Mouse (Mus musculus): ENCODE results near the gene Fem1a. TPM values are rescaled to one million over a fixed set of nuclear protein-coding genes. Genes with fewer than 3 reads are reported as not detected.
A peak's percentile ranks its signal among the peaks of the same experiment; 100 is the strongest.

Fem1a gene
- polyA plus RNA-seq, 1 experiment from 2014 or later = 5.7 TPM

DNA sequence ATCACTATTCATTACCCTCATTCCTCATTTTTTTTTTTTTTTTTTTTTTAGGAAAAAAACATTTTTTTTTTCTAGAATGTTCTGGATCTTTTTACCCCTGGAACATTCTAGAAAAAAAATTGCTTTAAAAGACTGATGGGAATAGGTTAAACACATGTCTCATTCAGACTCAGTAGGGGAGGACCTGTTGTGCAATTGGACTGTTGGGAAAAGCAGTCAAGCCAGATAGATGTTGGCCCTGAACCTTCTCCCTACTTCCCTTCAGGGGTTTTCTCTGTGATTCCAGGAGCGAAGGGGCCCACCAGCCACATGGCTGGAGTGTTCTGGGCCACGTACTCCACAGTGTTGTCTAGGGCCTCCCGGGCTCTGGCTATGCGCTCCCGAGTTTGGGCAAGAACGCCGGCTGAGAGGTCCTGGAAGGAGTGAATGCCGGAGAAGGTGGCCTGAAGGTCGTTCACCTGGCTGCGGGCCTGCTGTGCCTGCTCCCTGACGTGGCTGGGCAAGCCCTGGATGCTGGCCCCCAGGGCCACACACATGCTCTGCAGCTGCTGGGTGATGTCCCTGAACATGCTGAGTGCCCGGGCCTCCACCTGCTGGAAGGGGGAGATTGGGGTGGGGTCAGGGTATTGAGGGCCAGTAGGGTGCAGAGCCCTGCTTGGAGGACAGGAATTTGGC is 23.0 kb downstream of the Fem1a start:
- no peak for ATAC-seq (ENCODE audit: insufficient read depth)
- 0 out of 2 replicates have a peak overlapping the region, but pooled peaks have one; percentile 6 for H3K27ac ChIP-seq (replicated peaks)
- H3K9ac ChIP-seq = no peak overlapping the region
- no peak overlapping the region for H3K4me2 ChIP-seq
- H3K27me3 ChIP-seq = no peaks in the 10 kb centered on the region
- peaks cover 46% of the 10 kb centered on the region for H3K36me3 ChIP-seq (replicated peaks)
- 84% methylated on average over 12 of the region's 12 CpGs for WGBS (ENCODE audit: insufficient replicate concordance)
- peaks cover 72% of the 10 kb centered on the region for H3K4me1 ChIP-seq (replicated peaks)
- H3K4me3 ChIP-seq (replicated peaks) = no peak overlapping the region
- no peaks in the 10 kb centered on the region for H3K9me3 ChIP-seq (replicated peaks)

DNA sequence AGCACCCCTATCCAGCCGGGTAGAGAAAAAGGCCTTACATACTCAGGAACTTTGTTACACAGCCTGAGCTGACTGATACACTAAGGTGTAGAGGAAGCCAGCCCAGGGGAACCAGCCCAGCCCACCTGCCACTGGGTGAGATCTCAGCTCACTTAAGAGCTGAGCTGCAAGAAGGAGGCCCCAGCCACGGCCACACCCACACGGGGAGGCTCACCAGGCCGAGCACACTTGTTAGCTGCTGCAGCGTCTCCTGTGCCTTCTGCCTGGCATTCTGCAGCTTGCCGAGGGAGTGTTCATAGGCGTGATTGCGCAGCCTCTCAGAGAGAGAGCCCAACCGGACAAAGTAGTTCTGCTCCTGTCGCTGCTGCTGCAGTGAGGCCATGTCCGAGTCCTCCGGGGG is 24.6 kb downstream of the Fem1a start:
- no peak for ATAC-seq (ENCODE audit: insufficient read depth)
- no peaks in the 10 kb centered on the region for H3K9me3 ChIP-seq (replicated peaks)
- 60% methylated on average over 12 of the region's 12 CpGs for WGBS (ENCODE audit: insufficient replicate concordance)
- H3K27ac ChIP-seq (replicated peaks) = no peak overlapping the region
- 0 out of 2 replicates have a peak overlapping the region, but pooled peaks have one; percentile 2 for H3K9ac ChIP-seq
- no peaks in the 10 kb centered on the region for H3K27me3 ChIP-seq
- no peak overlapping the region; the same call in 1 of the 2 replicates for H3K4me3 ChIP-seq (replicated peaks)
- peaks cover 62% of the 10 kb centered on the region for H3K4me1 ChIP-seq (replicated peaks)
- peak overlapping the region; percentile 20 for H3K4me2 ChIP-seq
- H3K36me3 ChIP-seq (replicated peaks) = peaks cover 61% of the 10 kb centered on the region

DNA sequence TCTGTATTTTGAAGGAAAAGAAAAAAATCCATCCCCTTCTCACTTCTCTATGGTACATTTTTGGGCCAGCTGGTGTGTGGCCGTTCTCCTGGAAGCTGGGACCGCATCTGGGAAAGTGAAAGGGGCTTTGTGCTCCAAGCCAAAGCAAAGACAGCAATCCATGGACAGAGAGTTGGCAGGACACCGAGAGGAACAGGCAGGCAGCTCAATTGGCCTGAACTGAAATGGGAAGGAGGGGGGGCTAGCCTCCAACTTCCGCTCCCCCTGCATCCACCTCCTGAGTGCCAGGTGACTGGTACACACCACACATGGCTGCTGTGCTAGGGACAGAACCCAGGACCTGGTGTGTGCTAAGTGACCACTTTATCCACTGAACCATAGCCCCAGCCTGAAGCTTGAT is 26.2 kb downstream of the Fem1a start:
- H3K4me3 ChIP-seq (replicated peaks) = no peak overlapping the region
- H3K9me3 ChIP-seq (replicated peaks) = no peaks in the 10 kb centered on the region
- peaks cover 64% of the 10 kb centered on the region for H3K4me1 ChIP-seq (replicated peaks)
- H3K4me2 ChIP-seq = no peak overlapping the region
- no peak for ATAC-seq (ENCODE audit: insufficient read depth)
- no peaks in the 10 kb centered on the region for H3K27me3 ChIP-seq
- peaks cover 63% of the 10 kb centered on the region for H3K36me3 ChIP-seq (replicated peaks)
- H3K9ac ChIP-seq = no peak overlapping the region
- 76% methylated on average over 4 of the region's 4 CpGs for WGBS (ENCODE audit: insufficient replicate concordance)
- H3K27ac ChIP-seq (replicated peaks) = no peak overlapping the region

DNA sequence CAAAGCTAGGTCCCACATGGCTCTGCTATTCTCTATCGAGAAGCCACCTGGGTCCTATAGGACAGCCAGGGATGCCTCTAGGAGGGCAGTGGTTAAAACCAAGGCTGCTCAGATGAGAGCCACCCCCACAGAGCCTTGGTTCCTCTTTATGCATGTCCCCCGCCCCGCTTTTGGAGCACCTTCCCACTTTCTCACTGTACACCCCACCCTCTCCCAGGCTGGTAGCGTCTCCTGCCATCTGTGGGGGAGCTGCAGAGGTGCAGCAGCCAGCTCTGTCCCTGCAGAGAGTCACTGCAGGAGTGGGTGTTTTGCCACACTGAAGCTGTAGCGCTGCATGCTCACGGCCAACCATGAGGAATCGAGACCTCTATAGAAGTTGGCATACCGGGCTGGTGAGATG is 26.7 kb downstream of the Fem1a start:
- WGBS (ENCODE audit: insufficient replicate concordance) = 64% methylated on average over 8 of the region's 8 CpGs
- peaks cover 64% of the 10 kb centered on the region for H3K4me1 ChIP-seq (replicated peaks)
- no peak overlapping the region for H3K27ac ChIP-seq (replicated peaks)
- H3K4me2 ChIP-seq = no peak overlapping the region
- no peak overlapping the region for H3K9ac ChIP-seq
- no peak overlapping the region for H3K4me3 ChIP-seq (replicated peaks)
- no peaks in the 10 kb centered on the region for H3K9me3 ChIP-seq (replicated peaks)
- no peaks in the 10 kb centered on the region for H3K27me3 ChIP-seq
- H3K36me3 ChIP-seq (replicated peaks) = peaks cover 63% of the 10 kb centered on the region
- ATAC-seq (ENCODE audit: insufficient read depth) = no peak

DNA sequence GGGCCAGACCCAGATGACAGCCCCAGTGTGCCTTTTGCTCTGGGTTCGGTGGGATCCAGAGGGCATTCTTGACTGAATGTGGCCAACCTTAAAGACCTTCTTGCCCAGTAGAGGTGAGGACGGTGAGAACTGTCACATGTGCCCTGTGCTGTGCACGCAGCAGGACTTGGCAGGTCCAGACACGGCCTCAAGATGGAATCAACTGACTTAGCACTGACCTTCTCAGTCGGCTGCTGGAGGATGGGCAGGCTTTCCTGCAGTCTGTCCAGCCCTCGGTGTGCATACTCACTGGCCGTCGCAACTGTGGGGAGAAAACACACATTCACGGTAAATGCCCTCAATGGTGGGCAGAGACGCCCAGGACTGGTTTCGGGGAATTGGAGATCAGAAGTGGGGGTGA is 29.4 kb downstream of the Fem1a start:
- Histone ChIP-seq H3K36me3 (replicated peaks) (peaks cover 45% of the 10 kb centered on the region), H3K4me3 (replicated peaks) (no peak overlapping the region), H3K9ac (no peak overlapping the region), H3K9me3 (replicated peaks) (no peaks in the 10 kb centered on the region), H3K4me2 (no peak overlapping the region), H3K27ac (replicated peaks) (no peak overlapping the region), H3K27me3 (no peaks in the 10 kb centered on the region), H3K4me1 (replicated peaks) (peaks cover 70% of the 10 kb centered on the region)
- WGBS (ENCODE audit: insufficient replicate concordance) = 90% methylated on average over 11 of the region's 11 CpGs
- no peak for ATAC-seq (ENCODE audit: insufficient read depth)

DNA sequence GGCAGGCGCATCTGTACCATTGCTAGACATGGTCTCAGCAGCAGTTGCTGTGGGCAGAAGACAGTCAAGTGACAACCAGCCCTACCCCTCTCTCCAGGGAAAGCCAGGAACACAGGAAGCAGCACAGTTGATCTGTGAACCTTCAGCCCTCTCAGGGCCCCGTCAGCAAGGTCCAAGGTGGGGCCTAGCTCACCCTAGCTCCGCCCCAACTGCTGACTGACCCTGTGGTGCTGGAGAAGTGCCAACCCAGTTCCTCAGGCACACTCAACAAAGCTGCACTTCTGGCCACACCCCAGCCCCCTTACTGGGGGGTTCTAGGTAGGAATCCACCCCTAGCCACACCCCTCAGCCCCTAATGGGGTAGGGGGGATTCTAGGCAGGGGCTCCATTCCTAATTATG is 31.2 kb downstream of the Fem1a start:
- Histone ChIP-seq H3K4me1 (replicated peaks) (peaks cover 69% of the 10 kb centered on the region), H3K27ac (replicated peaks) (peak overlapping the region; percentile 88), H3K36me3 (replicated peaks) (peaks cover 33% of the 10 kb centered on the region), H3K4me3 (replicated peaks) (peak overlapping the region; percentile 35), H3K9me3 (replicated peaks) (no peaks in the 10 kb centered on the region), H3K9ac (peak overlapping the region; percentile 51; the same call in 1 of the 2 replicates), H3K27me3 (no peaks in the 10 kb centered on the region), H3K4me2 (peak overlapping the region; percentile 88)
- peak; percentile 25 for ATAC-seq (ENCODE audit: insufficient read depth)
- 29% methylated on average over 3 of the region's 3 CpGs for WGBS (ENCODE audit: insufficient replicate concordance)

DNA sequence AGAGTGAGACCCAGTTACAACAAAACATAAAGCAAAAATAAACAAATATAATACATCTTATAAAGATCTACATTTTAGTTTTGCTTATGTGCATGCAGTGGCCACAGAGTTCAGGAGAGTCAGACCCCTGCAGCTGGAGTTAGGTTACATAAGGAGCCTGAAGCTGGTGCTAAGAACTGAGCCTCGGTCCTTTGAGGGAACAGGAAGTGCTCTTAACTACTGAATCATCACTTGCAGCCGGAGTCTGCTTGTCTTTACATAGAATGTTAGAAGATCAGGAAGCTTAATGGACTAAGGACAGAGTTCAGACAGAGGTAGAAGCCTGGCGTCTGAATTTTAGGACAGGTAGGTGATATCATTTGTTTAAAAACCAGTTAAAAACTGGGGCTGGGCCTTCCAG is 32.3 kb downstream of the Fem1a start:
- no peak for ATAC-seq (ENCODE audit: insufficient read depth)
- H3K9ac ChIP-seq = peak overlapping the region; percentile 53; the same call in 1 of the 2 replicates
- WGBS (ENCODE audit: insufficient replicate concordance) = 26% methylated on average over 3 of the region's 3 CpGs

DNA sequence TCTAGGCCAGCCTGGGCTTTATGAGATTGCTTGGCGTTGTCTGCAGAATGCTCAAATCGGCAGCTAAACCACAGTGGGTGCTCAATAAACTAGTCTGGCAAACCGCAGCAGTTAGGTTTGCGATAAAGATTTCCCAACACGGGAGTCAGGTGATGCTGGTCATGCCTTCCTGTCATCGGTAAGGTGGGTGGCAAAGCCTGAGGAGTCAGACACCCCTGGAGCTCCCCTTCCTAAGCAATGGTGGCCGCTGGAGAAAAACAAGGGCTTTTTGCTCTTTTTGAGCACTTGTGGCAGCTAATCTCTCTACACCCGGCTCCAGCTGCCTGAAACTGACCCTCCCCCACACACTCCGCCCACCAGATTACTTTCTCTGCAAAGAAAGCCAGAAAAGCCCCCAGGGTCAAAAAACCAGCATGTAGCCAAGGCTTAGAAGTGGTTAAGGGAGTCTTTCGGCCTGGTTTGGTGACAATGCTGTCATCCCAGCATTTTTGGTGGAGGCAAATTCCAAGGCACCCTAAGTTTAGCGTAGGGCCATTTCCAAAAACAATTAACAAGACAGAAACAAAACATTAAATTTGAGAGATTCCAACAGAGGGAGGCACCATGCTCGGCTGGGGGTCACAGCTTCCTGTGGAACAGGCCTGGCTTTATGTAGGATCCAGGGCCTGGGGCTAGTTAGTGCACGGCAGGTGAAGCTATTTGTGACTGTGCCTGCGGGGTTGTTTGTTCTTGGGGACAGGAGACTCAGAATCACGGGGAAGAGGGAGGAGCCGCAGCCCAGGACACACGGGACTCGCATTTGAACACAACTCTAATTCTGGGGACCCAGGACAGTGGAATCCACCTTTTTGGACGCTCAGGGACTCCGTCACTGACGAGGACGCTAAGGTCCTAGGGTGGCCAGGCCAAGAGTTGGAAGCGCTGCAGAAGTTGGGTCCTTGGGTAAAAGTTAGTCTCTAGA is 33.0 kb downstream of the Fem1a start:
- 4% methylated on average over 23 of the region's 23 CpGs for WGBS (ENCODE audit: insufficient replicate concordance)
- Histone ChIP-seq H3K9me3 (replicated peaks) (no peaks in the 10 kb centered on the region), H3K36me3 (replicated peaks) (peaks cover 17% of the 10 kb centered on the region), H3K9ac (peak overlapping the region; percentile 53), H3K4me3 (replicated peaks) (peak overlapping the region; percentile 60), H3K4me1 (replicated peaks) (peaks cover 68% of the 10 kb centered on the region), H3K27ac (replicated peaks) (peak overlapping the region; percentile 88), H3K4me2 (peak overlapping the region; percentile 88), H3K27me3 (no peaks in the 10 kb centered on the region)
- peak; percentile 22 for ATAC-seq (ENCODE audit: insufficient read depth)

More for the DNA sequence above, 32.3 kb downstream of the Fem1a start:
- peak overlapping the region; percentile 60 for H3K4me3 ChIP-seq (replicated peaks)
- H3K9me3 ChIP-seq (replicated peaks) = no peaks in the 10 kb centered on the region
- H3K4me1 ChIP-seq (replicated peaks) = peaks cover 68% of the 10 kb centered on the region
- H3K27ac ChIP-seq (replicated peaks) = peak overlapping the region; percentile 88
- H3K27me3 ChIP-seq = no peaks in the 10 kb centered on the region
- peak overlapping the region; percentile 88 for H3K4me2 ChIP-seq
- peaks cover 25% of the 10 kb centered on the region for H3K36me3 ChIP-seq (replicated peaks)

DNA sequence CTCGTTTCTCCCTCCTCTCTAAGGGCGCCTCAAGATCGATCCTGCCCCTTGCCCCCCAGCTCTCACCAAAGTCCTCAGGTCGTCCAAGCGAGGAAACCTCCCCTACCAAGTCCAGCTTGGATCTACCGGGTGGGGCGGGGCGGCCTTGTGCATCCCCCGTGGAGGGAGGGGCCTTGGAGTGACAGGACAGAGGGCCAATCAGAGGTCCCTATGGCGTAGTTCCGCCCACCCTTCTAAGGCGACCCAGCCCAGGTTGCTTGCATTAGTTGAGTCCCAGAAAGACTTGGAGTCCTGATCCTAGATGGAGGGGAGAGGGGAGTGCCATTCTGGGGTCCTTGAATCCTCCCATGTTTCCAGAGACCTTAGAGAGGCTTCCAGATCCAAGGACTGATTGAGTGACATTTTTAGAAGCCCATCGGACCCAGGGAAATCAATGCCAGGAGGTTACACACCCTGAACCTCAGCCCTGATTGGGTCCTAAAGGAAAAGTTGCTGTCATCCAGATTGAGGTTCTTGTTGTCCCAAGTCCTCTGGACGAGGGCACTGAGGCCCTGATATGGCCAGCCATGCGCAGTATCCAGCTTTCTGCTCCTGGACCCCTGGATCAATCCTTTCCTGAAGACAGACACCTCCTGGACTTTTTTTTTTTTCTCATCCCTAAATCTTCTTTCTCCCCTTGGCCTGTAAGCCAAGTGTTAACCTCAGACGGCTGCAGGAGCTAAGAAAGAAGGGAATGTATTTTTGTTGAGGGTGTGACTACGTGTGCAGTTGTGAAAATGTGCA is 34.0 kb downstream of the Fem1a start:
- peak overlapping the region; percentile 88 for H3K27ac ChIP-seq (replicated peaks)
- WGBS (ENCODE audit: insufficient replicate concordance) = 3% methylated on average over 16 of the region's 17 CpGs
- peaks cover 8% of the 10 kb centered on the region for H3K36me3 ChIP-seq (replicated peaks)
- peak overlapping the region; percentile 53 for H3K9ac ChIP-seq
- ATAC-seq (ENCODE audit: insufficient read depth) = peak; percentile 77
- no peaks in the 10 kb centered on the region for H3K27me3 ChIP-seq
- peaks cover 68% of the 10 kb centered on the region for H3K4me1 ChIP-seq (replicated peaks)
- peak overlapping the region; percentile 60 for H3K4me3 ChIP-seq (replicated peaks)
- H3K4me2 ChIP-seq = peak overlapping the region; percentile 88
- H3K9me3 ChIP-seq (replicated peaks) = no peaks in the 10 kb centered on the region

DNA sequence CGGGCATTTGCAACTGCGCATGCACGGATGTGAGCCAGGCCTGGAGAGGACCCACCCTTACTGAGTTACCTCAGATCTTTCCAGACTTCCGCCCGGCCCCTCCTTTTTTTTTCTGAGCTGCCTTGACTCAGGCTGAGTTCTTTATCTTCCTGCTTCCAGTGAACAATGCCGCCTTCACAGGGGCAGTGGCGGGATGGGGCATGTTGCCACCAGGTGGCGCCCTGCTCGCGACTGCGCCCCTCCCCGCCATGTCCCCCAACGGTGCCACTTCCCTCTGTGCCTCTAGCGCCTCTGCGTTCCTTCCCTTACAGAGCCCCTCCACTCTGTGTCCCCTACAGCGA is 34.5 kb downstream of the Fem1a start:
- peak overlapping the region; percentile 88 for H3K27ac ChIP-seq (replicated peaks)
- peaks cover 2% of the 10 kb centered on the region for H3K36me3 ChIP-seq (replicated peaks)
- peak overlapping the region; percentile 88 for H3K4me2 ChIP-seq
- peak overlapping the region; percentile 60 for H3K4me3 ChIP-seq (replicated peaks)
- H3K9me3 ChIP-seq (replicated peaks) = no peaks in the 10 kb centered on the region
- peak overlapping the region; percentile 65 for H3K9ac ChIP-seq
- peak; percentile 77 for ATAC-seq (ENCODE audit: insufficient read depth)
- WGBS (ENCODE audit: insufficient replicate concordance) = under 1% methylated on average over 16 of the region's 16 CpGs
- H3K4me1 ChIP-seq (replicated peaks) = peaks cover 65% of the 10 kb centered on the region
- no peaks in the 10 kb centered on the region for H3K27me3 ChIP-seq

All from liver, embryonic 15.5 days (tissue).